Mouse (Mus musculus): ENCODE data around the gene Kcnmb3. TPM values are rescaled to one million over a fixed set of nuclear protein-coding genes. Genes with fewer than 3 reads are reported as not detected.
A peak's percentile ranks its signal among the peaks of the same experiment; 100 is the strongest.

Kcnmb3 gene
- polyA plus RNA-seq, 1 experiment from 2014 or later, result 0.16 TPM

GRCm38 (mm10) chr3:32509496-32510374 is 17.7 kb upstream of the Kcnmb3 start, which contains the start of gene Zfp639:
TSS of gene Zfp639 (plus strand) at chr3:32510259.
- Histone ChIP-seq H3K36me3 (replicated peaks) (peaks cover 12% of the 10 kb centered on the region), H3K4me1 (peaks cover 42% of the 10 kb centered on the region)

GRCm38 (mm10) chr3:32508666-32509324 is 16.8 kb upstream of the Kcnmb3 start:
- no peaks in the 10 kb centered on the region for H3K9me3 ChIP-seq
- DNase-seq (ENCODE audit: extremely low spot score, low spot score), result peak; percentile 64
- whole genome bisulfite sequencing, result 2% methylated on average over 17 of the region's 17 CpGs
- no peak overlapping the region for H3K27ac ChIP-seq
- H3K27me3 ChIP-seq (ENCODE audit: poor library complexity, severe bottlenecking), result no peaks in the 10 kb centered on the region
- H3K36me3 ChIP-seq (replicated peaks), result peaks cover 6% of the 10 kb centered on the region; the same call in 1 of the 2 replicates
- peak overlapping the region; percentile 94 for H3K4me3 ChIP-seq
- peaks cover 42% of the 10 kb centered on the region for H3K4me1 ChIP-seq

More at GRCm38 (mm10) chr3:32509496-32510374, 17.7 kb upstream of the Kcnmb3 start, which contains the start of gene Zfp639:
- peak within 1 kb of the TSS; percentile 97 for H3K27ac ChIP-seq
- no peaks in the 10 kb centered on the region for H3K27me3 ChIP-seq (ENCODE audit: poor library complexity, severe bottlenecking)
- H3K4me3 ChIP-seq, result peak within 1 kb of the TSS; percentile 94
- WGBS, result 8% methylated on average over 24 of the region's 24 CpGs
- no peaks in the 10 kb centered on the region for H3K9me3 ChIP-seq
- DNase-seq (ENCODE audit: extremely low spot score, low spot score), result no peak

GRCm38 (mm10) chr3:32506366-32507225 is 14.6 kb upstream of the Kcnmb3 start:
- H3K27ac ChIP-seq, result no peak overlapping the region
- H3K4me3 ChIP-seq, result no peak overlapping the region
- H3K36me3 ChIP-seq (replicated peaks), result no peaks in the 10 kb centered on the region
- no peak for DNase-seq (ENCODE audit: extremely low spot score, low spot score)
- WGBS, result 69% methylated on average over 11 of the region's 11 CpGs
- peaks cover 34% of the 10 kb centered on the region for H3K4me1 ChIP-seq
- H3K27me3 ChIP-seq (ENCODE audit: poor library complexity, severe bottlenecking), result no peaks in the 10 kb centered on the region
- H3K9me3 ChIP-seq, result no peaks in the 10 kb centered on the region

GRCm38 (mm10) chr3:32505841-32506240 is 13.8 kb upstream of the Kcnmb3 start:
- H3K4me1 ChIP-seq, result peaks cover 28% of the 10 kb centered on the region
- no peak overlapping the region for H3K4me3 ChIP-seq
- DNase-seq (ENCODE audit: extremely low spot score, low spot score), result no peak
- no peak overlapping the region for H3K27ac ChIP-seq
- 75% methylated on average over 3 of the region's 3 CpGs for WGBS
- H3K9me3 ChIP-seq, result no peaks in the 10 kb centered on the region
- H3K27me3 ChIP-seq (ENCODE audit: poor library complexity, severe bottlenecking), result no peaks in the 10 kb centered on the region
- no peaks in the 10 kb centered on the region for H3K36me3 ChIP-seq (replicated peaks)

- Histone ChIP-seq H3K4me1 (peaks cover 15% of the 10 kb centered on the region), H3K36me3 (replicated peaks) (no peaks in the 10 kb centered on the region), H3K4me3 (no peak overlapping the region), H3K27ac (no peak overlapping the region), H3K9me3 (no peaks in the 10 kb centered on the region), H3K27me3 (ENCODE audit: poor library complexity, severe bottlenecking) (no peaks in the 10 kb centered on the region)
- 81% methylated on average over 2 of the region's 2 CpGs for WGBS
- peak; percentile 2 for DNase-seq (ENCODE audit: extremely low spot score, low spot score)
Observed at GRCm38 (mm10) chr3:32500346-32500745, 8.3 kb upstream of the Kcnmb3 start.

- Histone ChIP-seq H3K27ac (peak overlapping the region; percentile 72), H3K4me3 (no peak overlapping the region), H3K9me3 (no peaks in the 10 kb centered on the region), H3K4me1 (peaks cover 20% of the 10 kb centered on the region), H3K36me3 (replicated peaks) (no peaks in the 10 kb centered on the region), H3K27me3 (ENCODE audit: poor library complexity, severe bottlenecking) (no peaks in the 10 kb centered on the region)
- no peak for DNase-seq (ENCODE audit: extremely low spot score, low spot score)
- WGBS, result 95% methylated on average over 1 of the region's 1 CpGs
Observed at GRCm38 (mm10) chr3:32496711-32497070, 4.7 kb upstream of the Kcnmb3 start.

- Histone ChIP-seq H3K27ac (peak overlapping the region; percentile 72), H3K27me3 (ENCODE audit: poor library complexity, severe bottlenecking) (no peaks in the 10 kb centered on the region), H3K9me3 (no peaks in the 10 kb centered on the region), H3K4me3 (no peak overlapping the region), H3K36me3 (replicated peaks) (no peaks in the 10 kb centered on the region), H3K4me1 (peaks cover 20% of the 10 kb centered on the region)
- DNase-seq (ENCODE audit: extremely low spot score, low spot score), result no peak
- 44% methylated on average over 8 of the region's 8 CpGs for WGBS
Observed at GRCm38 (mm10) chr3:32495856-32496710, 4.1 kb upstream of the Kcnmb3 start.

GRCm38 (mm10) chr3:32495088-32495770 is 3.2 kb upstream of the Kcnmb3 start:
- H3K9me3 ChIP-seq, result no peaks in the 10 kb centered on the region
- no peaks in the 10 kb centered on the region for H3K36me3 ChIP-seq (replicated peaks)
- no peaks in the 10 kb centered on the region for H3K27me3 ChIP-seq (ENCODE audit: poor library complexity, severe bottlenecking)
- 60% methylated on average over 8 of the region's 8 CpGs for WGBS
- peaks cover 20% of the 10 kb centered on the region for H3K4me1 ChIP-seq
- DNase-seq (ENCODE audit: extremely low spot score, low spot score), result no peak
- H3K4me3 ChIP-seq, result no peak overlapping the region
- no peak overlapping the region for H3K27ac ChIP-seq

GRCm38 (mm10) chr3:32494387-32495087 is 2.5 kb upstream of the Kcnmb3 start:
- H3K9me3 ChIP-seq, result no peaks in the 10 kb centered on the region
- 79% methylated on average over 8 of the region's 8 CpGs for WGBS
- DNase-seq (ENCODE audit: extremely low spot score, low spot score), result no peak
- peaks cover 20% of the 10 kb centered on the region for H3K4me1 ChIP-seq
- no peaks in the 10 kb centered on the region for H3K36me3 ChIP-seq (replicated peaks)
- H3K27me3 ChIP-seq (ENCODE audit: poor library complexity, severe bottlenecking), result no peaks in the 10 kb centered on the region
- no peak overlapping the region for H3K4me3 ChIP-seq
- H3K27ac ChIP-seq, result no peak overlapping the region

- Histone ChIP-seq H3K27ac (no peak overlapping the region), H3K36me3 (replicated peaks) (no peaks in the 10 kb centered on the region), H3K9me3 (no peaks in the 10 kb centered on the region), H3K27me3 (ENCODE audit: poor library complexity, severe bottlenecking) (no peaks in the 10 kb centered on the region), H3K4me1 (peaks cover 11% of the 10 kb centered on the region), H3K4me3 (no peak overlapping the region)
- no peak for DNase-seq (ENCODE audit: extremely low spot score, low spot score)
Observed at GRCm38 (mm10) chr3:32490928-32491315, 1.1 kb downstream of the Kcnmb3 start.

Measured in forebrain, embryonic 10.5 days (tissue).